Mouse (Mus musculus): ENCODE results near the gene Ppp2r5e.

GRCm38 (mm10) chr12:75551671-75552070 lies 44.4 kb downstream of the Ppp2r5e start:
- TF ChIP-seq POLR2A (IDR thresholded peaks at IDR 0.05; ENCODE audit: control insufficient read depth, extremely low read depth, insufficient read depth, low read length, poor library complexity), result no peak
- TF ChIP-seq CTCF (IDR thresholded peaks at IDR 0.05; ENCODE audit: borderline replicate concordance, control insufficient read depth, extremely low read depth, insufficient read depth, low read length, poor library complexity), result no peak

Data from thymus, adult 2 months (tissue).